Mouse (Mus musculus) monocyte, adult 5-6 weeks (primary cell): ENCODE data around the gene Dazl. TPM values are rescaled to one million over a fixed set of nuclear protein-coding genes. Genes with fewer than 3 reads are reported as not detected.

Experiments
- total RNA-seq: library from RNA; stranded (forward); fragments of 200-1000, 200-491, 200-594 nt; gene quantifications from 3 replicates; pipeline ENCODE4 v1.2.3, GENCODE M21; 2017

The Dazl gene
- total RNA-seq, 1 experiment from 2014 or later, result not detected

Other genes starting within 250 kb of the Dazl start
- 61.3 to 69.2 TPM (median 68.2 TPM) in 3 replicates for gene Rftn1, start 103.0 kb downstream of the Dazl start, total RNA-seq
- 49.4 to 60.9 TPM (median 59.0 TPM) in 3 replicates for gene Plcl2, start 215.8 kb upstream of the Dazl start, total RNA-seq